Mouse (Mus musculus) B cell, adult 62 days (primary cell): ENCODE results near the gene Slc30a3. TPM values are rescaled to one million over a fixed set of nuclear protein-coding genes. Genes with fewer than 3 reads are reported as not detected.

ENCODE experiments used
- total RNA-seq: library from RNA; stranded (reverse); gene quantifications from 4 replicates; pipeline ENCODE4 v1.2.4, GENCODE M21; 2023

Slc30a3 gene
- total RNA-seq: 0.25 to 0.92 TPM (median 0.47 TPM) in 4 replicates

DNA sequence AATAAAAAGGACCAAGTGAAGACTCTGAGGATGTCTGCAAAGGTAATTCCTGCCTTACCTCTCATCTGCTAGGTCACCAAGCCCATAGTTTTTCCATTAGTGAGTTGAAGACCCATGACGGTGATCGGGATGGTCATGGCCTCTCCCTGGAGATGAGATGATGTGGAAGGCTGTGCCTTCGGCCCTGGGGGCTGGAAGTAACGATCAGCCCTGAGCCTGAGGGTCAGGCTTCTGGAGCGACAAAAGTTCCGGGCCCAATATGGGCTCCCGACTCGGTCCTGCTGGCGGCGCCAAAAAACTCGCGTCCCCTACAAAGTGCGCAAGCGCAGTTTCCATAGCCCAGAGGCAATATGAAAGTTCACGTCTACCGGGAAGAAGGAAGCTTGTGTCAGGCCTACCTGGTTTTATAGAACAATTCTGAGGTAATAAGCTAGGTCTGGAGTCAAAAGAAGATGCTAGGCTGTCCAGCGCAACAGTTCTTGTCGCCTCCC, at the start of gene Slc30a3:
Slc30a3 (minus strand) TSS at position 238 of the 491 bp plus-strand sequence.

DNA sequence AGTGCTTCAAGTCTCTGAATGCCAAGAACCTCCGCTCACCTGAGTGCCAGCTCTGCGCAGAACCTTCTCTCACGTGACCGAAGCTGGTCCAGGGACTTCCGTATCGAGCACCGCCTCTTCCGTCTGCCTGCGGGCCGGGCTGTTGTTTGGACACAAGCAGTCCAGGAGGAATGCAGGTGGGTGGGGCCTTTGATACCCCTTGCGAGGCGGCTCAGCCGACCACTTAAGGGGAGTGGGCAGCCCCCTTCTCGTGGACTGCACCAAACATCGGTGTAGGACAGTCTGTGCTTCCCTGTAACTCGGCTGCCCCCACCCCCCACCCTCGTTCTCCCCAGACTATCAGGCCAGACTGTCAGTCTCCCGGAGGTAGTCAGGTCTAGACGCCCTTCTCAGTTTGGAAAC, 46.1 kb upstream of the Slc30a3 start, which contains the start of gene Mpv17:
Mpv17 (minus strand) TSS at position 100 of the 402 bp plus-strand sequence.

DNA sequence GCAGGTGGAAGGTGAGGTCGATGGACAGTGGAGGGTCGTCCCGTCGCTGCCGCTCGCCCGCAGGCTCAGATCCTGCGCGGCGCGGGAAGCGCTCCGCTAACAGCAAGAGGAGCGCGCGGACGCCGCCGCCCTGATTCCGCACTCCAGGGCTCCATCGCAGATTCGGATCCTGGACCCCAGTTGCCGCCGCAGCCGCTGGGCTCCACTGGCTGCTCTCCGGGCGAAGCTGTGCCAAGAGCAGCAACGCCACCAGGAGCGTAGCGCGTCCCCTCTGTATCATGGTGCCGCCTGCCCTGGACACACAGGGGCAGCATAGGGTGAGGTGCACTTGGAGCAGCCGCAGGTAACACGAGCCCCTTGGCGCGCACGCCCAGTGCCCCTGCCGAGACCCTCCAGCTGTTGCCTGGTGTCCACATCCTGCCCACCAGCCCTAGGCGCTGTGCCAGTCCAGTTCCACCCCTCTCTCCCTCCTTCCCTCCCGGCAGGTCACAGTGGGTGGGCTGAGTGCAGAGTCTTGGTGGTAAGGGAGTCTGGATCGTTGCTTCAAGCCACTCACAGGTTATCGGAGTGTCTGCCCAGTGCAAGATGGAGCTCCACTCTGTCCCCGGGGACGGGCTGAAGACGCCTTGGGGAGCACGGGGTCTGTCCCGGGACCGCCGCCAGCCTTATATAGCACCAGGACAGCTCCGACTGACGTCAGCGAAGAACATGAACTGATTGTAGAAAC, 30.4 kb upstream of the Slc30a3 start, which contains the start of gene Ucn:
Ucn (minus strand) TSS at position 589 of the 727 bp plus-strand sequence.

DNA sequence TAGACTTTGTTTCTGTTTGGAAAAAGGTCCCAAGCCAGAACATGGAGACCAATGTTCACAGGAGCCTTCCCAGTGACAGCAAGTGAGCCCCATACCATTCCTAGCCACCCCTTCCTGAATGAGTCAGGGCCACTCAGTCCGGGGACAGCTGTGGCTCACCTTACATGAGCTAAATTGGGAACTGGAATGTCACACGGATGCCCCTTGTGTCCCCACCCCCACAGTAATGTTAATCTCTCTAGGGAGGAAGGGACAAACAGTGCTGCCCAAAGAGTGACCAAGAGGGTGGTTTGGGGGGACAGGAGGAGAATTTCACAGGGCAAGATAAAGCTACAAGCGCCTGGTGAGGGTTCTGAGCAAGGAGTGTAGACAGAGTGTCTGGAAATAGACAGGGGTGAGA, 8.3 kb upstream of the Slc30a3 start, which contains the start of gene Trim54:
Trim54 (plus strand) TSS at position 359 of the 400 bp plus-strand sequence.

DNA sequence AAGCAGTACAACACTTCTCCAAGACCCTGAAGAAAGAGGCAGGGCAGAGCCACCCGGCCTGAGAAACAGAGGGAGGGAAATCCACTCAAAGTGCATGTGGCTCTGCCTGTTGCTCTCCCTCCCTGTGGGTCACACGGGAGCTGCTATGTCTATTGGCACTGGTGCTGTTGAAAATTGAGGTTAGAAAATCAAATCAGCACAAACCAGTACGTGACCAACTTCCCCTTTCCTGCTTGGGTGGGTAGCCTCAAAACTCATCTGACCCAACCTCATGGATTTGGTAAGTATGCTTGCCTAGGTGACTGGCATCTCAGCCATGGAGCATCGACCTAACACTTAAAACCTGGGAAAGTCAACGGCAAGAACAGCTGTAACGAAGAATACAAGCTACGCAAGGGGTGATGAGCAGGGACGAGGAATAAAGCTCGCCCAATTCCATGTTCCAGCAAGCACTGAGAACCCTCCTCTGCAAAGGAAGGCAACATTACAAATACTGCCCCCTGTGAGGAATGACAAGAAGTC, 2.2 kb downstream of the Slc30a3 start, which contains the start of gene Dnajc5g:
Dnajc5g (plus strand) TSS at position 472 of the 522 bp plus-strand sequence.

DNA sequence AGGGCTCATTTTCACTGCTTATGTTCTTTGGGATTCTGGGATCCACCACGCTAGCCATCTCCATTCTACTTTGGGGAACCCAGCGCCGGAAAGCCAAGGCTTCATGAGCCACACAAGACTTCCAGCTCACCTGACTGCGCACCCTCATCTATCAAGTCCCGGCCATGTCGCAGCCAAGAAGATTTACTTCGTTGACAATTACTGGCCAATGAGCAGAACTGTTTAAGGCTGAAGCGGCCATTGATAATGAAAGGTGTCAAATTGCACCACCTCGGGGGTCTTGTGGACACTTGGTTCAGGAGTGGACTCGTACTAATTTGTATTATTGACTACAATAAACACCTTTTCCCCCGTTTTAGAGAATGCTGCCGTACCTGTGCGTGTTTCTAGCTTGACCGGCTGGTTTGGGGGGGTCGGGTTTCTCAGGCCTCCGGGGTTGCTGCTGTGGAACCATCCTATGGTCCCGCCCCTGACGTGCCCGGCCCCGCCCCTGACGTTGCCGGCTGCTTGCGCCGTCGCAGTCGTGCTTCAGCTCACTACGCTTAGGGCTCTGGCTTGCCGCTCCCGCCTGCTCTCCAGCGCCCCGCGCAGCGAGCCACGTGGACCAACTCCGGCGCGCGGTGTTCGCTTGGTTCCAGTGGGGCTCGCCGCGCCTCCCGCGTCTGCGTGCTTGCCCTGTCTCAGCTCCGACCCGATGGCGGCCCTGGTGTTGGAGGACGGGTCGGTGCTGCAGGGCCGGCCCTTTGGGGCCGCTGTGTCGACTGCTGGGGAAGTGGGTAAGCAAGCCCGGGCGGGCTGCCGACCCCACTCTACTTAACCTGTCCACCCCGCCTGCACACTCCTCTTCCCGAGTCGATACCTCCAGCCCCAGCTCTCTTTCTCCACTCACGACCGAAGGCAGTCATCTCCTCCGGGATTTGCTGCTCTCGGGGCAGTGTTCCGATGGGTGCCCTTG, 53.5 kb downstream of the Slc30a3 start, which contains the start of gene Cad:
Cad (plus strand) TSS at position 520 of the 955 bp plus-strand sequence.

DNA sequence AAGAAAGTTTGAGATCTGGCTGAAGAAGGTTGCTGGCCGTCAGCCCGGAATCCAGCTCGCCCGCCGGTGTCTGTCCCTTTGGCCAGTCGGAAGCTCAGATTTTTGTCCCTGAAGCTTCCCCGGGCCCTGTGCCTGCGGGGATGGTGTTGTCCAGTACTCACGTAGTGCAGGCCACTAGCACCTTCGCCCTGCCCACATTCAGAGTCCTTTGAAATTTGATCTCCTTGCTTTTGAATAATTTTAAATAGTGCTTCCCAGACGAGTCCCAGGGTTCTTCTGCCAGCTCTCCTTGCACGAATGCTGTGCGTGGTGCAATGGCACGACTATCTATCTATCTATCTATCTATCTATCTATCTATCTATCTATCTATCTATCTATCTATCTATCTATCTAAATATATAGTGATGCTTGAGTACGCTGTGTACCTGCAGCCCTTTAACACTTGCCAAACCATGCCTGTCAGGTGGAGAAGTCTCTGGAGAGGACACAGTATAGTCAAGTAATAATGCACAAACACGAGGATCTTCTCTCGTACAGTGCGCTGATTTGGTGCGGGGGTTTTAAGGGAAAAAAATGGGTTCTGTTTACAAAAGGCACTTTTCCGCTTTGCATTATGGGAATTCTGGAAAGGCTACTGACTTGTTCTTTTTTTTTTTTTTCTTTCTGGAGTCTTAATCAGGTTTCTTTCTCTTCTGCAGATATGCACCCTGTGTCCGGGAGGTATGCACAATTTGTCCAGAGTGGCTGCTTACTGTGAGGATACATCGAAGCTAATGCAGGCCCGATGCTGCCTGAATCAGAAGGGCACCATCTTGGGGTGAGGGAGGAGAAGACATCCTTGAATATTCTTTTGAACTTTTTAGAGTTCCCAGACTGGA, 59.0 kb downstream of the Slc30a3 start, which contains the start of gene Slc5a6:
Slc5a6 (minus strand) TSS at position 162 of the 879 bp plus-strand sequence.

DNA sequence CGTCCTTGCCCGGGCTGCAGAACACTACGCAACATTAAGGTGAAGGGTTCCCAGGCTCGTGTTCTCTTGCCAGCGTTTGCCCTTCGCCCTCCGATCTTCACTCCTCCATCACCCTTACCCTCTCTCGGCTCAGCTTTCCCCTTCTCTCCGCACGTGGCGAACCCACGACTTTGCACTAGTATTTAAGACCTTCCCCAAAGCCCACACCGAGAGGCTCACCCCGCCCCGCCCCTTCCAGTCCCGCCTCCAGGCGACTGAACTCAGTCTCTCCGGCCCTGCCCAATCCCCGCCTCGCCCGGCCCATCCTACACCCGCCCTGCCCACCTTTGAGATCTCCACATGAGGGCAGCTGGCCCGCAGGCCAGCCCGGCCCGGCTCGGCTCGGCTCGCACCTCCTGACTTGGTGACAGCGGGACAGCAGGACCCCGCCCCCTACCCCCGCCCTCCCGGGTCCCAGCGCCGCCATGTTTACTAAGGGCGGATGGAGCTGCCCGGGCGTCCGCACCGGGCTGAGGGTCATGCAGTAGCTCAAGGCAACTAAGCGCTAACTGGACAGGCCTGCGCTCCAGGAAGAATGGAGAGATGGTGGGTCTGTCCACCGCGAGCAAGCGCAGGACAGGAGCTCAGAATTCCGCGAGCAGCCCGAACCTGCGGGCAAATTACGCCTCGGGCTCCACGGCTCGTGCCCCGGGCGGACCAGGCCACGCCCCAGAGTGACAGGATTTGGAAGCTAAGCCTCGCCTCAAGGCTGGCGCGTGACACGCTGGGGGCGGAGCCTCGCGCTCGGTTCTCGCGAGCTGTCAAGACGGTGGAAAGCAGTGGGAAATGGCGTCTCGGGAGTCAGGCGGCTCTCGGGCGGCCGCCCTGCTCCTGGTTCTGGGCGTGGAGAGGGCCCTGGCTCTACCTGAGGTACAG, 59.9 kb downstream of the Slc30a3 start, which contains the start of gene Atraid:
Atraid (plus strand) TSS at position 465 of the 915 bp plus-strand sequence.

Other genes starting within 250 kb of the Slc30a3 start
- gene Tmem214, start 240.2 kb downstream of the Slc30a3 start, total RNA-seq: 39.0 to 46.1 TPM (median 42.0 TPM) in 4 replicates
- 16.2 to 22.5 TPM (median 17.8 TPM) in 4 replicates for gene Agbl5, start 219.5 kb downstream of the Slc30a3 start, total RNA-seq
- 162 to 189 TPM (median 174 TPM) in 4 replicates for gene Ost4, start 200.4 kb downstream of the Slc30a3 start, total RNA-seq
- 0.72 to 1.4 TPM (median 1.0 TPM) in 4 replicates for gene Emilin1, start 194.8 kb downstream of the Slc30a3 start, total RNA-seq
- 10.8 to 17.2 TPM (median 15.1 TPM) in 4 replicates for gene Khk, start 186.8 kb downstream of the Slc30a3 start, total RNA-seq
- gene Cgref1, start 162.6 kb downstream of the Slc30a3 start, total RNA-seq: not detected in 4 replicates
- 172 to 183 TPM (median 175 TPM) in 4 replicates for gene Preb, start 147.9 kb downstream of the Slc30a3 start, total RNA-seq
- gene Tcf23, start 139.6 kb downstream of the Slc30a3 start, total RNA-seq: not detected in 4 replicates
- 37.9 to 46.1 TPM (median 41.7 TPM) in 4 replicates for gene Atraid, start 59.9 kb downstream of the Slc30a3 start, total RNA-seq
- 7.6 to 20.0 TPM (median 10.9 TPM) in 4 replicates for gene Slc5a6, start 59.3 kb downstream of the Slc30a3 start, total RNA-seq
- gene Cad, start 53.5 kb downstream of the Slc30a3 start, total RNA-seq: 54.8 to 65.9 TPM (median 59.3 TPM) in 4 replicates
- not detected in 4 replicates for gene Dnajc5g, start 2.0 kb downstream of the Slc30a3 start, total RNA-seq
- not detected in 4 replicates for gene Trim54, start 8.5 kb upstream of the Slc30a3 start, total RNA-seq
- gene Ucn, start 30.6 kb upstream of the Slc30a3 start, total RNA-seq: not detected in 4 replicates
- 17.5 to 21.4 TPM (median 20.8 TPM) in 4 replicates for gene Mpv17, start 46.0 kb upstream of the Slc30a3 start, total RNA-seq
- 3.7 to 7.9 TPM (median 4.9 TPM) in 4 replicates for gene Gm29609, start 71.7 kb upstream of the Slc30a3 start, total RNA-seq
- 190 to 210 TPM (median 197 TPM) in 4 replicates for gene Gtf3c2, start 71.9 kb upstream of the Slc30a3 start, total RNA-seq
- gene Snx17, start 85.0 kb upstream of the Slc30a3 start, total RNA-seq: 76.6 to 85.0 TPM (median 80.1 TPM) in 4 replicates
- 35.8 to 48.8 TPM (median 48.1 TPM) in 4 replicates for gene Eif2b4, start 85.2 kb upstream of the Slc30a3 start, total RNA-seq
- gene Zfp513, start 94.1 kb upstream of the Slc30a3 start, total RNA-seq: 63.4 to 83.9 TPM (median 65.2 TPM) in 4 replicates
- gene Ppm1g, start 112.5 kb upstream of the Slc30a3 start, total RNA-seq: 155 to 180 TPM (median 177 TPM) in 4 replicates
- gene Nrbp1, start 132.6 kb upstream of the Slc30a3 start, total RNA-seq: 324 to 366 TPM (median 340 TPM) in 4 replicates
- gene Gm9970, start 133.0 kb upstream of the Slc30a3 start, total RNA-seq: 1.2 TPM in 1 of 4 replicates, not detected in the others
- gene Krtcap3, start 143.5 kb upstream of the Slc30a3 start, total RNA-seq: 24.6 to 30.6 TPM (median 28.6 TPM) in 4 replicates
- gene Ift172, start 182.9 kb upstream of the Slc30a3 start, total RNA-seq: 35.4 to 45.0 TPM (median 40.9 TPM) in 4 replicates
- gene Fndc4, start 187.8 kb upstream of the Slc30a3 start, total RNA-seq: 0.63 to 3.9 TPM (median 1.9 TPM) in 4 replicates
- gene Gckr, start 189.2 kb upstream of the Slc30a3 start, total RNA-seq: 0.24 TPM in 1 of 4 replicates, not detected in the others